Mouse (Mus musculus) limb, embryonic 11.5 days (tissue): ENCODE results near the gene Pifo. TPM values are rescaled to one million over a fixed set of nuclear protein-coding genes. Genes with fewer than 3 reads are reported as not detected.
"Not testable (repeated sequence)": the region's sequence is repeated elsewhere in the genome, so short reads cannot be mapped to it uniquely, and the experiment has no call there.

ENCODE experiments used
- ATAC-seq: fragments of 200-750 bp; cut with Nextera tagmentation; 2 replicates; pipeline ENCODE4 v1.8.0; 2017; ENCODE audit warnings: low read depth; ENCODE audit not compliant: insufficient number of reproducible peaks, low FRiP score, low TSS enrichment
- DNase-seq: peaks from one replicate; pipeline ENCODE4 v3.0.0-alpha.2; 2015; ENCODE audit warnings: low spot score
- H3K27ac ChIP-seq: fragments of 300-500 bp; sonication (generic); replicated peaks from 2 replicates; pipeline ENCODE4 v1.5.1; 2014; ENCODE audit warnings: low read depth, mild to moderate bottlenecking, low read length
- H3K27me3 ChIP-seq: fragments of 300-500 bp; sonication (generic); 2 replicates; pipeline ENCODE4 v1.6.1; 2014; ENCODE audit warnings: mild to moderate bottlenecking, low read length, mixed read lengths; ENCODE audit not compliant: control insufficient read depth, insufficient read depth
- H3K36me3 ChIP-seq: fragments of 300-500 bp; sonication (generic); 2 replicates; pipeline ENCODE4 v1.6.1; 2014; ENCODE audit warnings: mild to moderate bottlenecking, low read length, moderate library complexity, mixed read lengths; ENCODE audit not compliant: control insufficient read depth, insufficient read depth
- H3K4me1 ChIP-seq: fragments of 300-500 bp; sonication (generic); 2 replicates; pipeline ENCODE4 v1.6.1; 2014; ENCODE audit warnings: low read length, mixed read lengths; ENCODE audit not compliant: control insufficient read depth, insufficient read depth
- H3K4me2 ChIP-seq: fragments of 300-500 bp; sonication (generic); 2 replicates; pipeline ENCODE4 v1.6.1; 2014; ENCODE audit warnings: low read depth, mild to moderate bottlenecking, moderate library complexity; ENCODE audit not compliant: severe bottlenecking
- H3K4me3 ChIP-seq: fragments of 300-500 bp; sonication (generic); 2 replicates; pipeline ENCODE4 v1.5.1; 2014; ENCODE audit warnings: low read depth, low read length
- H3K9ac ChIP-seq: fragments of 300-500 bp; sonication (generic); 2 replicates; pipeline ENCODE4 v1.6.1; 2014; ENCODE audit warnings: mild to moderate bottlenecking, low read length
- H3K9me3 ChIP-seq: fragments of 300-500 bp; sonication (generic); 2 replicates; pipeline ENCODE4 v1.6.1; 2016; ENCODE audit warnings: low read length; ENCODE audit not compliant: control insufficient read depth
- WGBS: fragments of 180-500 bp; shearing (Covaris S2); extraction: QIAGEN DNeasy Blood & Tissue Kit; methylation state at CpG from one replicate; pipeline ENCODE4 v1.1.7; 2014; 5-methylcytosine and 5-hydroxymethylcytosine counted together
- polyA plus RNA-seq: library from polyadenylated mRNA; unstranded; fragments of >200 nt; fragmentation: Nextera tagmentation; extraction: Ambion mirVana; gene quantifications from 2 replicates; pipeline ENCODE4 v1.2.1, GENCODE M21; 2014

Pifo gene
- not detected in 2 replicates for polyA plus RNA-seq

DNA sequence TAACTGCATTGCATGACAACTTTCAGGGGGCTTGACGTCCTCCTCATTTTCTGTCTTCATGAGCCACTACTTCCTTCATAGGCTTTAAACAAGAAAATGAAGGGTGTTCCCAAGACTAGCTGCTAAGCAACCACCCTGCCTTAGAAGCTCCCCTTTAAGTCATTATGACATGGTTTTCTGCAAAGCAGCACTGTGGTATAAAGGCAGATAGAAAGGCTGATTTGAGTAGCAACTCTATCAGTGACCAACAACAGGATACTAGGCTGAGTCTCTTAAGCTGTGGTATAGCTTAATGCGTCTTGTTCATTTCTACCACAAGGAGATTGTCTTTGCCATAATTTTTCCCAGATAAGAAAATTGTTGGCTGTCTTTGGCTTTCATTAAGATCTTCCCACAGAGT is at the start of gene Pifo:
TSS of gene Pifo (minus strand) at position 101 of the 400 bp plus-strand sequence.
- DNase-seq (no peak), ATAC-seq (no peak)
- Histone ChIP-seq H3K9ac (no peak within 1 kb of the TSS), H3K9me3 (no peaks in the 10 kb centered on the region), H3K27me3 (no peaks in the 10 kb centered on the region), H3K27ac (no peak within 1 kb of the TSS), H3K4me3 (no peak within 1 kb of the TSS), H3K4me2 (no peak within 1 kb of the TSS), H3K36me3 (no peaks in the 10 kb centered on the region), H3K4me1 (no peaks in the 10 kb centered on the region)
- WGBS: 88% methylated on average over 2 of the region's 2 CpGs

DNA sequence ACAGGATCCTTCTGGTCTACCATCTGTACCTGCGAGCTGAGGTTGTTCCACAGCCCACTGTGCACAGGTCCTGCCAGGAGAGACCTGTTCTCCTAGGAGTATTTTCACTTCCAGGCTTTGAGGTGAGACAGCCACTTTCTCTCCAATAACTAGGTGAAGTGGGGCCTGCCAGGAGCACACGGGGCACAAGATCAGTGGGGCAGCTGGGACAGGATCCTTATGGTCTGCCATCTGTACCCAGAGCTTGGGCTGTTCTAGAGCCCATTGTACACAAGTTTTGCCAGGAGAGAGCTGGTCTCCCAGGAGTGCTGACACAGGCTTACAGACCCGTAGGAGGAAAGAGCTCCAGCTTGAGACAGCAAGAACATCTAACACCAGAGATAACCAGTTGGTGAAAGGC is 43.5 kb upstream of the Pifo start:
- Histone ChIP-seq H3K4me3 (no peak overlapping the region), H3K27me3 (no peaks in the 10 kb centered on the region), H3K4me2 (no peak overlapping the region), H3K9ac (no peak overlapping the region), H3K4me1 (no peaks in the 10 kb centered on the region), H3K9me3 (no peaks in the 10 kb centered on the region; the same call in 1 of the 2 replicates), H3K36me3 (no peaks in the 10 kb centered on the region), H3K27ac (no peak overlapping the region)
- DNase-seq (no peak), ATAC-seq (no peak)
- 86% methylated on average over 3 of the region's 3 CpGs for WGBS

- 65% methylated on average over 18 of the region's 18 CpGs for WGBS
- H3K4me3 ChIP-seq: no peak overlapping the region
- H3K4me2 ChIP-seq: no peak overlapping the region
- ATAC-seq (no peak), DNase-seq (no peak)
- H3K36me3 ChIP-seq: no peaks in the 10 kb centered on the region
- H3K4me1 ChIP-seq: no peaks in the 10 kb centered on the region
- H3K9ac ChIP-seq: no peak overlapping the region
- no peaks in the 10 kb centered on the region for H3K27me3 ChIP-seq
- no peaks in the 10 kb centered on the region for H3K9me3 ChIP-seq
- no peak overlapping the region for H3K27ac ChIP-seq
Observed at GRCm38 (mm10) chr3:106051896-106052295, 37.5 kb upstream of the Pifo start.

DNA sequence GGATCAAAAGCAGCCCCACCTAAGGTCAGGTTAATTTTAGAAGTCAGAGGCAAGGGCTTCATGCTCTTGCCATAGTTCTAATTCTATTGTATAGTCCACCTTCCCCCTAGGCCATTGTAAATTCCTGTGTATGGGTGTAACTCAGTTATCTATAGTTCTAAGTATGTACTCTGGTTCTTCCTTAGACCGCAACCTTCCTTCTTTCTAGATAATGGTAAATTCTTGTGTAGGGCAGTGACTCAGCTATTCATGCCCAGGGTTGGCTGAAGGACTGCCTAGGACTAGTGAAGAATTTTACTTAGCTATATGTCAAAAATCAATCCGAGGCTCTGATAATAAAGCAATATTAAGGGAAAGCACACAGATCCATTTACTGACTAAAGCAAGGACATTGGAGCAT is 25.9 kb upstream of the Pifo start:
- H3K27me3 ChIP-seq: no peaks in the 10 kb centered on the region
- H3K4me1 ChIP-seq: no peaks in the 10 kb centered on the region
- H3K36me3 ChIP-seq: no peaks in the 10 kb centered on the region
- WGBS: 84% methylated on average over 2 of the region's 2 CpGs
- no peaks in the 10 kb centered on the region for H3K9me3 ChIP-seq
- H3K9ac ChIP-seq: no peak overlapping the region
- no peak for DNase-seq
- no peak overlapping the region for H3K4me2 ChIP-seq
- no peak overlapping the region for H3K27ac ChIP-seq
- no peak overlapping the region for H3K4me3 ChIP-seq
- no peak for ATAC-seq

GRCm38 (mm10) chr3:106032781-106033180 is 18.3 kb upstream of the Pifo start, which contains the start of gene Chil5:
Chil5 (minus strand) TSS chr3:106032814.
- Histone ChIP-seq H3K36me3 (no peaks in the 10 kb centered on the region), H3K27ac (no peak within 1 kb of the TSS), H3K27me3 (no peaks in the 10 kb centered on the region), H3K9ac (no peak within 1 kb of the TSS), H3K4me1 (no peaks in the 10 kb centered on the region), H3K4me2 (no peak within 1 kb of the TSS), H3K4me3 (no peak within 1 kb of the TSS), H3K9me3 (no peaks in the 10 kb centered on the region)
- ATAC-seq (no peak), DNase-seq (no peak)
- WGBS: 91% methylated on average over 1 of the region's 1 CpGs

- no peak for ATAC-seq
- H3K4me1 ChIP-seq: no peaks in the 10 kb centered on the region
- WGBS: 77% methylated on average over 2 of the region's 2 CpGs
- H3K9me3 ChIP-seq: no peaks in the 10 kb centered on the region
- no peak overlapping the region for H3K4me3 ChIP-seq
- no peaks in the 10 kb centered on the region for H3K36me3 ChIP-seq
- no peak overlapping the region for H3K27ac ChIP-seq
- DNase-seq: no peak
- H3K9ac ChIP-seq: no peak overlapping the region
- H3K4me2 ChIP-seq: no peak overlapping the region
- no peaks in the 10 kb centered on the region for H3K27me3 ChIP-seq
Observed at GRCm38 (mm10) chr3:106024135-106024534, 9.7 kb upstream of the Pifo start.

DNA sequence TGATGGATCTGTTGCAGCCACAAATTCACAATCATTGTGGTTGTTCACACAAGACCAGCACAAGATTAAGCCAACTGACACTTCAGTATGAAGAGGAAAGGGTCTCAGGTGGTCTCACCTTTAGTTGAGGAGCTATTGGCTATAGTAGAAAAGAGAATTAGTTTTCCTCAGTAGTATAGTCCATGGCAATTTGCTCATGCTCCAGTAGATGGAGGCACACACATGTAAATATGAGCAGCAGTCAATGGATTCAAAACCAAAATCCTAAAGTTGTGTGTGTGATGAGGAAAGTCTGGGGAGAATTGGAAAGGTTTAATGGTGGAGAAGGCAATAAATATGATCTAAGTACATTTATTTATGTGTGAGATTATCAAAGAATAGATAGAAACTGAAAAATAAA is 7.4 kb upstream of the Pifo start:
- no peaks in the 10 kb centered on the region for H3K27me3 ChIP-seq
- H3K9me3 ChIP-seq: no peaks in the 10 kb centered on the region
- DNase-seq: no peak
- H3K9ac ChIP-seq: no peak overlapping the region
- no peaks in the 10 kb centered on the region for H3K36me3 ChIP-seq
- no peak for ATAC-seq
- H3K4me3 ChIP-seq: no peak overlapping the region
- H3K27ac ChIP-seq: no peak overlapping the region
- no peaks in the 10 kb centered on the region for H3K4me1 ChIP-seq
- H3K4me2 ChIP-seq: no peak overlapping the region

GRCm38 (mm10) chr3:106003360-106003759 is 11.1 kb downstream of the Pifo start:
- not testable (repeated sequence) for H3K9me3 ChIP-seq, DNase-seq
- WGBS: 59% methylated on average over 10 of the region's 10 CpGs

More at GRCm38 (mm10) chr3:106003360-106003759, 11.1 kb downstream of the Pifo start:
- H3K4me2 ChIP-seq, H3K36me3 ChIP-seq, H3K4me3 ChIP-seq, H3K27ac ChIP-seq, ATAC-seq, H3K4me1 ChIP-seq, H3K9ac ChIP-seq, H3K27me3 ChIP-seq: not testable (repeated sequence)
